Mouse (Mus musculus) hematopoietic stem cell, adult 5-6 weeks (primary cell): Measurements from ENCODE around the gene Nom1. TPM values are rescaled to one million over a fixed set of nuclear protein-coding genes. Genes with fewer than 3 reads are reported as not detected.
A peak's percentile ranks its signal among the peaks of the same experiment; 100 is the strongest.
"Not testable (repeated sequence)": the region's sequence is repeated elsewhere in the genome, so short reads cannot be mapped to it uniquely, and the experiment has no call there.

Source experiments
- ATAC-seq, 2 experiments: fragments of 125-278 bp in 1 of 2; replicated peaks in 1 of 2; 2 replicates each; pipeline ENCODE4 v1.8.0; 2016 to 2017; ENCODE audit warnings: inconsistent platforms in 2 of 2, mild to moderate bottlenecking in 2 of 2, moderate number of reproducible peaks in 2 of 2, low read depth in 1 of 2, moderate TSS enrichment in 1 of 2; ENCODE audit not compliant: low FRiP score in 2 of 2, poor library complexity in 2 of 2, severe bottlenecking in 2 of 2, insufficient read depth in 1 of 2, low TSS enrichment in 1 of 2
- total RNA-seq: library from RNA; stranded (forward); fragments of 172-1452, 232-1000 nt; gene quantifications from 2 replicates; pipeline ENCODE4 v1.2.3, GENCODE M21; 2017

Nom1 gene
- total RNA-seq, result 10.4 and 13.0 TPM in 2 replicates

- ATAC-seq, result peak; percentile 93 to 97
Observed at GRCm38 (mm10) chr5:29434228-29434871, at the start of gene Nom1. Gene Nom1, plus strand, starts transcription at chr5:29434664.

- ATAC-seq, result no peak
Observed at GRCm38 (mm10) chr5:29387591-29387990, 46.9 kb upstream of the Nom1 start.

GRCm38 (mm10) chr5:29388181-29388943 lies 46.1 kb upstream of the Nom1 start:
- no peak for ATAC-seq

- ATAC-seq, result peak; percentile 34 to 78; a peak in 3 of 4 replicates
Observed at GRCm38 (mm10) chr5:29388944-29389765, 45.3 kb upstream of the Nom1 start.

- ATAC-seq, result no peak
Observed at GRCm38 (mm10) chr5:29398427-29398826, 36.0 kb upstream of the Nom1 start.

GRCm38 (mm10) chr5:29410854-29411253 lies 23.6 kb upstream of the Nom1 start:
- ATAC-seq, result no peak

- no peak for ATAC-seq
Observed at GRCm38 (mm10) chr5:29413041-29413440, 21.4 kb upstream of the Nom1 start.

- ATAC-seq, result not testable (repeated sequence)
Observed at GRCm38 (mm10) chr5:29423330-29423729, 11.1 kb upstream of the Nom1 start.

- ATAC-seq, result peak; percentile 24 to 47; a peak in 2 of 4 replicates
Observed at GRCm38 (mm10) chr5:29434872-29435358, 451 bp downstream of the Nom1 start.

- no peak for ATAC-seq
Observed at GRCm38 (mm10) chr5:29435491-29435890, 1.0 kb downstream of the Nom1 start.

GRCm38 (mm10) chr5:29436728-29437127 lies 2.3 kb downstream of the Nom1 start:
- not testable (repeated sequence) for ATAC-seq

GRCm38 (mm10) chr5:29445275-29445674 lies 10.8 kb downstream of the Nom1 start:
- no peak for ATAC-seq

GRCm38 (mm10) chr5:29452352-29452751 lies 17.9 kb downstream of the Nom1 start:
- no peak for ATAC-seq

GRCm38 (mm10) chr5:29456895-29457656 lies 22.6 kb downstream of the Nom1 start:
- no peak for ATAC-seq

- no peak for ATAC-seq
Observed at GRCm38 (mm10) chr5:29462943-29463686, 28.7 kb downstream of the Nom1 start.

- ATAC-seq, result peak in 1 of 2 experiments; percentile 33; a peak in 1 of 4 replicates
Observed at GRCm38 (mm10) chr5:29467489-29468350, 33.3 kb downstream of the Nom1 start.
